Mouse (Mus musculus) T-cell, adult 2 months (primary cell): Measurements from ENCODE around the gene Mup11.
"Not testable (repeated sequence)": the region's sequence is repeated elsewhere in the genome, so short reads cannot be mapped to it uniquely, and the experiment has no call there.

ENCODE experiments used
- DNase-seq: peaks from one replicate; pipeline ENCODE4 v3.0.0; 2022; ENCODE audit warnings: low spot score

The Mup11 gene

DNA sequence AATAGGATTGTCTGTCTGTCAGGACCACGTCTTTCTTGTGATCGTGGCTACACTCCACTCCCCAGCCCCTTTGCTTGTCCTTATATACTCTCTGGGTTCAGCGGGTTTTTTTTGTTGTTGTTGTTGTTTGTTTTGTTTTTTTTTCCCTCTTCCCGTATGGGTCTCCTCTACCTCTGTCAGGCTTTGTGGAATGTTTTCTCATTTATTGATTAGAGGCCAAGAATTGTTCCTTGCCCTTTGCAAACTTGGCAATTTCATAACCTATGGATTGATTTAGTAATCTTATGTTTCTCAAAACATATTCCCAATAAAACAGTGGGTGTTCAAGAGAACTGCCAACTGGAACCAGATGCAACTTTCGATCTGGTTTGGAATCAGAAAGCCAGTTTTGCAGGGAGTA, at the start of gene Mup11:
Mup11 (minus strand) TSS at position 101 of the 400 bp plus-strand sequence.
- DNase-seq, result not testable (repeated sequence)
